Mouse (Mus musculus) gastrocnemius, adult 8-10 months (tissue): ENCODE results near the gene Tlcd1. TPM values are rescaled to one million over a fixed set of nuclear protein-coding genes. Genes with fewer than 3 reads are reported as not detected.

ENCODE experiments used
- DNase-seq, 2 experiments: peaks; one replicate each; pipeline ENCODE4 v3.0.0; 2022; ENCODE audit warnings: low spot score in 2 of 2
- microRNA-seq: library from miRNA; unstranded; fragments of <30 nt; microRNA quantifications from one replicate; pipeline ENCODE4 v1.2.0, GENCODE M21; 2022
- total RNA-seq, 4 experiments: library from RNA; stranded (reverse); gene quantifications; 2 replicates each; pipeline ENCODE4 v1.2.4; 2022

The Tlcd1 gene
- total RNA-seq, 4 experiments from 2014 or later: 0.56 to 1.7 (median 0.64) TPM

GRCm38 (mm10) chr11:78202372-78202771 is 25.9 kb downstream of the Tlcd1 start:
- no peak for DNase-seq

DNA sequence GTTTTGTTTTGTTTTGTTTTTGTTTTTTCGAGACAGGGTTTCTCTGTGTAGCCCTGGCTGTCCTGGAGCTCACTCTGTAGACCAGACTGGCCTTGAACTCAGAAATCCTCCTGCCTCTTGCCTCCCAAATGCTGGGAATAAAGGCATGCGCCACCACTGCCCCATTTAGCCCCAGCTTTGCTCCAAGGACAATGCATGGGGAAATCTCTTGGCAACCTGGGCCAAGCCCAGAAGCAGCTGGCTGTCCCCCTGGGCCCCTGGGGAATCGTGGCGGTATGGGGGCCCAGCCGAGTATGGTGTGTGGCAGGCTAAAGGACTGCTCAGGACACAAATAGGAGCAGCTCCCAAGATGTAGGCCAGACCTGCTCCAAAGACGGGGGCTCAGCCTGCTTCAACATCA is 27.8 kb downstream of the Tlcd1 start:
- DNase-seq: no peak

DNA sequence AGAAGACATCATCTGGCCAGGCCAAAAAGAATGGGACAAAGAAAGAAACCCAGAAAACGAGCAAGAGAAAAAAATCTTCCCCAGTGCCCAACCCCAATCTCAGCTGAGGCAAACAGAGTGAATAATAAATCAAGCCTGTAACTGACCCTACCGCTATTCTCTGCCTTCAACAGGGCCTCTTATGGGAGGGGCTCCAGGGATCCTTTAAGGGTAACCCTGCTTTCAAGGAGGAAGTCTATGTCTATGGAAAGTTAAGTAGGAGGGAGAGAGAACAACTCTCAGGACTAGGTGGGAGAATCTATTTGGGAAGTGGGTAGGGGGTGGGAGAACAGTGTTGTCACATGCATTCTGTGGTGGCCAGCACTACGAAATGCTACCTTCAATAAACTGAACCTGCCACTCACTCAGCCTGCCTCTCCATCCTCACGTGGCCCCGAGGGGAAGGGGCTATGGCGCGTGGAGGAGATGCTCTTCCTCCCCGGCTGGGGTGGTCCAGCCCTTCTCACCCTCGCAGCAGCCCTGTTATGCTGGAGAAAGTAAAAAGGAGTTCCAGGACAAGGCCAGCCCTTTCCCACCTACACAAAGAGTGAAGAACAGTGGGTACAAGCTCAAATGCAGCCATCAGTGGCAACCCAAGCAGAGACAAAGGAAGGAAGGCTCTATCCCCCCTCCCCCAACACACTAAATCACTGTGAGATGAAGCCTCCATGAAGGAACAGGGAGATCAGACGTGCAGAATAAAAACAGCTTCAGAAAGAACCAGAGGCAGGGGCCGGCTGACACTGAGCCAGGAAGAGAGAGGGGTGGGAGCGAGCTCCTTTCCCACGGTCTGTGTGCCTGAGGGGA is 29.1 kb downstream of the Tlcd1 start:
- DNase-seq: no peak

DNA sequence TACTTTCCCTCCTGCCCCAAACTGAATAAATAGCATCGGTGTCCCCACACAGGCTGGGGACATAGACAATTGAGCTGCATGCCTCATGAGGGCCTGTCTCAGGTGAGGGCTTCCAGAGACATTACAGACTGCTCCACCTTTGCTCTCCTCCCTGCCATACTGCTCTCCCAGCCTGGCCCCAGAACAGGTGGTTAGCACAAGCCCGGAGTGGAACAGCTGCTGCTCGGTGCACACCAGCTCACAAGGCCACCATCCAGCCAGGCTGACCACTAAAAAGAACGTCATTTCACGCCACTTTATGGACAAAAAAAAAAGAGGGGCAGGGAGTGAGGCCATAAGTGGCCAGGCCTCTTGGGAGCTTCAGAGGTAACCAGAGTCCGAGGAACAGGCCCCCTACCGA is 30.7 kb downstream of the Tlcd1 start:
- no peak for DNase-seq

DNA sequence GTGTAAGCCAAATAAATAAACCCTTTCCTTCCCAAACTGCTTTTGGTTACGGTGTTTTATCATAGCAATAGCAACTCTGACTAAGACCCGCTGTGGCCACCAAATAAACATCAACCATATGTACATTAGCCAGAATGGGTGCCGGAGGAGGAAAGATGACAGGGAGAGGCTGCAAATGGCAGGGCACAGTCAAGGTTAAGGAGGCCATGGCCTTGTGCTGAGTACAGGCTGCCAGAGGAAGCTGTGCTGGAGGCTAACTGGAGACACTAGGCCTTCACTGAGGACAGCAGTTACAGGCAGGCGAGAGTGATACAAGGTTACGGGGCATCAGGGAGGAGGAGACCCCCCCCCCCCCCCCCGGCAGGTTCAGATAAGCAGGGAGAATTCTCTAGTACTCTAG is 33.4 kb downstream of the Tlcd1 start:
- DNase-seq: no peak

DNA sequence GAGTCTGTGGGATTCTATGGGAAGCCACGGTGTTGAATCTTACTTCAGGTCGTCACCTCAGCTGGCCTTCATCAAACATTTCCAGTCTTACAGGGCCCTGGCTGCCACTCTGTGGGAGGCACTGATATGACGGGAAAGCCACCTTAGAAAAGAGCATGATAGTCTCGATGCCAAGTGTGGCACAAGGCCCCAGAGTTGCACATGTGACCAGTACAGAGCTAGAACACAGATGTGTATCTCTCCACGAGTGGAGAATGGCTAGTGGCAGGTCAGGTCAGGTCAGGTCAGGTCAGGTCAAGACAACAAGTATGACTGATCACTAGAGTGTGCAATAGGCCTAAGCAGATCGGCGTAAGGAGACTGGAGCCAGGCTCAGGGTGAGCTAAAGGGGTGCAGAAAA is 34.1 kb downstream of the Tlcd1 start:
- DNase-seq: no peak

- no peak for DNase-seq
Observed at GRCm38 (mm10) chr11:78211513-78211912, 35.0 kb downstream of the Tlcd1 start.

GRCm38 (mm10) chr11:78213086-78213817 is 36.7 kb downstream of the Tlcd1 start:
- DNase-seq: no peak

DNA sequence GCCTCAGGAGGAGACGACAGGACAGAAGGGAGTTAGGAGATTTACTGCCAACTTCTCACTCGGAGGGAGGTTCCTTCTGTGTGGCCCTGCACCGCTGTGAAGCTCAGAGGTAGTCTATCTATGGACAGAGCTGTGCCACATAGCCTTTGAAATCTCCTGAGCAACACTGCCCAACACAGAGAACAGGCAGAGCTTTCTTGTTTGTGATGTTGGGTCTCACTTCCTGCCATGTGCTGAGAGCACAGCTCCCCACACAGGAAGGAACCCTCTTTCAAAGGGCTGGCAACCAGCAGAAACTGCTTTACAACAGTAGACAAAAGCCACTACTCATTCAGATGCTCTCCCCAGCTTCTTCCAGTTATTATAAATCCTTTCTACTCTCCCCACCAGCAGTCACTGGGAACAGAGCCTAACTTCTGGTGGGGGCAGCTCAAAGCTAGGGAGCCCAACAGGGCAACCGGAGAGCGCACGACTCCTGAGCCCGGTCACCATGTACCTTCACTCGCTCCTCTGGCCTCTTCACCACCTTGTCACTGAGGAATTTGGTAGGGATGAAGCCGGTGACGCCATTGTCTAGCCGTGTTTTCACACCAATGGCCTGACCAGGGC is 39.3 kb downstream of the Tlcd1 start:
- no peak for DNase-seq

GRCm38 (mm10) chr11:78223586-78223985 is 47.1 kb downstream of the Tlcd1 start:
- peak; percentile 31 to 49 for DNase-seq

Small RNA genes within 50 kb of the gene (microRNA-seq; reads per million reads assigned to microRNA genes)
- gene Mir7653: not detected

Other genes with a start within 250 kb of the Tlcd1 start
- gene Sez6, start 245.9 kb upstream of the Tlcd1 start, total RNA-seq: under 1 TPM in 3 of 4 experiments, not detected in 1; 0.21 to 0.29 (median 0.24) TPM
- 10 to 100 TPM; 13.1 to 15.1 (median 13.8) TPM for gene Phf12, start 194.0 kb upstream of the Tlcd1 start, total RNA-seq
- under 1 TPM; 0.63 to 0.99 (median 0.79) TPM for gene Dhrs13, start 144.4 kb upstream of the Tlcd1 start, total RNA-seq
- gene Flot2, start 138.8 kb upstream of the Tlcd1 start, total RNA-seq: 10 to 100 TPM; 43.7 to 49.7 (median 48.6) TPM
- gene Eral1, start 96.3 kb upstream of the Tlcd1 start, total RNA-seq: 10 to 100 TPM; 20.5 to 22.9 (median 22.6) TPM
- 1 to 10 TPM; 5.6 to 7.8 (median 7.3) TPM for gene Fam222b, start 82.1 kb upstream of the Tlcd1 start, total RNA-seq
- gene Traf4, start 11.1 kb upstream of the Tlcd1 start, total RNA-seq: 1 to 10 TPM; 2.9 to 3.5 (median 3.2) TPM
- under 1 TPM; 0.19 to 0.73 (median 0.50) TPM for gene Nek8, start within 50 bp of the Tlcd1 start, total RNA-seq
- gene Rpl23a, start 6.9 kb downstream of the Tlcd1 start, total RNA-seq: 100 to 1,000 TPM; 671 to 835 (median 744) TPM
- gene Rab34, start 11.7 kb downstream of the Tlcd1 start, total RNA-seq: 1 to 10 TPM; 1.6 to 5.5 (median 3.4) TPM
- gene Proca1, start 16.7 kb downstream of the Tlcd1 start, total RNA-seq: under 1 TPM; 0.34 to 0.88 (median 0.52) TPM
- 10 to 100 TPM; 46.6 to 51.5 (median 47.2) TPM for gene Sdf2, start 69.0 kb downstream of the Tlcd1 start, total RNA-seq
- 10 to 100 TPM; 27.8 to 33.0 (median 31.7) TPM for gene Supt6, start 69.3 kb downstream of the Tlcd1 start, total RNA-seq
- 100 to 1,000 TPM; 211 to 289 (median 233) TPM for gene 2610507B11Rik, start 85.0 kb downstream of the Tlcd1 start, total RNA-seq
- gene BC030499, start 114.1 kb downstream of the Tlcd1 start, total RNA-seq: under 1 TPM; 0.13 to 0.49 (median 0.16) TPM
- gene Spag5, start 124.8 kb downstream of the Tlcd1 start, total RNA-seq: 1 to 10 TPM; 2.2 to 2.8 (median 2.6) TPM
- gene Aldoc, start 146.3 kb downstream of the Tlcd1 start, total RNA-seq: 1 to 10 TPM; 1.5 to 2.2 (median 1.7) TPM
- gene Pigs, start 151.7 kb downstream of the Tlcd1 start, total RNA-seq: 10 to 100 TPM; 19.1 to 25.1 (median 21.3) TPM
- gene Unc119, start 166.8 kb downstream of the Tlcd1 start, total RNA-seq: 10 to 100 TPM in 1 of 4 experiments, 1 to 10 TPM in 3; 5.3 to 14.9 (median 8.4) TPM
- gene Foxn1, start 209.8 kb downstream of the Tlcd1 start, total RNA-seq: not detected
- gene Slc13a2, start 245.5 kb downstream of the Tlcd1 start, total RNA-seq: not detected